Mouse (Mus musculus) cerebellum, postnatal 4 days (tissue): ENCODE results near the gene Ctso.

Source experiments
- DNase-seq, 2 experiments: peaks; one replicate each; pipeline ENCODE4 v3.0.0; 2022; ENCODE audit warnings: low spot score in 2 of 2, mixed read lengths in 1 of 2

The Ctso gene

GRCm38 (mm10) chr3:81951785-81952184, 19.4 kb downstream of the Ctso start:
- no peak for DNase-seq

DNA sequence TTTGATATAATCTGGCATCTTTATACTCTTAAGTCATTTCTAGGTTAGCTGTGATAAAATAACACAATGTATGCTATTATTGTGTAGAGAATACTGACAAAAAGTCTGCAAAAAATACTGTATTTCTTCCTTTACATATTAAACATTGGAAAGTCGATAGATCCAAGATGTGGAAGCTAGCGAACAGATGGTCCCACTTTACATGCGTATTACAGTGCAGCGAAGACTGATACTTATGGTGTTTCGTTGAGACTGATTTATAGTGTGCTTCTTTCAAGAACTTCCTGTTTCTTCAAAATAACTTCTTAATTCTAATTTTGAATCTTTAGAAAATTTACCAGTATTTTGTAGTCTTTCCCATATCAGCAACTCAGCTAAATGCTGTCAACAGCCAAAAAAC, 25.1 kb downstream of the Ctso start:
- DNase-seq = no peak

- DNase-seq = no peak
Measured at GRCm38 (mm10) chr3:81961336-81961735, 28.9 kb downstream of the Ctso start.

- DNase-seq = no peak
Measured at GRCm38 (mm10) chr3:81963768-81964167, 31.4 kb downstream of the Ctso start.

- no peak for DNase-seq
Measured at GRCm38 (mm10) chr3:81964596-81964995, 32.2 kb downstream of the Ctso start.

DNA sequence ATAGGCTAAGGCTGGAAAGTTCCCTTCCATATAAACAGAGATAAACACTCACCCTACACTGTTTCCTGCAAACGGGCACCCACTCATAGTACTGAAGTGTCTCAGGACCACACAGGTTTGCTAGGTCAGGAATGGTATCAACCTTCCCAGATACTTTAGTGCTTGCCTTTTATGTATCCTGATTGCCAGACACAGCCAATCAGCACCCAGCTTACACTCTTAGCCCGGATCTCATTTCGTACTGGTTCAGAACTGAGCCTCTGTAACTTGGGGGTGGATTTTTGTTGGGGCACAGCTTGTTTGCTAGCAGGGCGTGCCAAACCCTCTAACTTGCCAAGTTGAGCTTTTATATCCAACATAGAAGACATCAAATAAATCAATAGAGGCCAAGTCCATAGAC, 43.2 kb downstream of the Ctso start:
- DNase-seq = no peak

GRCm38 (mm10) chr3:81976102-81976501, 43.7 kb downstream of the Ctso start, which contains the start of gene Tdo2:
Gene Tdo2 (minus strand): TSS chr3:81976202.
- no peak for DNase-seq

DNA sequence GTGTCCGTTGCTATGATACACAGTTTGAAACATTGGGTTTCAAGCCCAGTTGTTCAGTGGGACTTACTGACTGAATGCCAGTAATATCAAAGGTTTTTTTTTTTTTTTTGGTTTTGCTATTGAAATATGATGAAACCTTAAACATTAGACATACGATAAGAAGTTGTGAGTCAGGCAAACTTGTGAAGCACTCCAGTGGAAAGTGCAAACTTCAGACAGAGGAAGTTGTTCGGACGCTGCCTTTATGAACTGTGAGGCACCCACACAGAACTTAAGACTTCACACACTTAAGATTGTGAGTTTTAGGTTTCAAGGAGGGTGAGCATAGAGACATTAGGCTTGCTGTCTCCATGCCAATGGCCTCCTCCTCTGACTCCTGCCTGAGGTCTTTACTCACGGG, 49.2 kb downstream of the Ctso start:
- no peak for DNase-seq

- DNase-seq = no peak
Measured at GRCm38 (mm10) chr3:81981990-81982389, 49.6 kb downstream of the Ctso start, which contains the start of gene Asic5. Gene Asic5 (plus strand): TSS chr3:81982290.

DNA sequence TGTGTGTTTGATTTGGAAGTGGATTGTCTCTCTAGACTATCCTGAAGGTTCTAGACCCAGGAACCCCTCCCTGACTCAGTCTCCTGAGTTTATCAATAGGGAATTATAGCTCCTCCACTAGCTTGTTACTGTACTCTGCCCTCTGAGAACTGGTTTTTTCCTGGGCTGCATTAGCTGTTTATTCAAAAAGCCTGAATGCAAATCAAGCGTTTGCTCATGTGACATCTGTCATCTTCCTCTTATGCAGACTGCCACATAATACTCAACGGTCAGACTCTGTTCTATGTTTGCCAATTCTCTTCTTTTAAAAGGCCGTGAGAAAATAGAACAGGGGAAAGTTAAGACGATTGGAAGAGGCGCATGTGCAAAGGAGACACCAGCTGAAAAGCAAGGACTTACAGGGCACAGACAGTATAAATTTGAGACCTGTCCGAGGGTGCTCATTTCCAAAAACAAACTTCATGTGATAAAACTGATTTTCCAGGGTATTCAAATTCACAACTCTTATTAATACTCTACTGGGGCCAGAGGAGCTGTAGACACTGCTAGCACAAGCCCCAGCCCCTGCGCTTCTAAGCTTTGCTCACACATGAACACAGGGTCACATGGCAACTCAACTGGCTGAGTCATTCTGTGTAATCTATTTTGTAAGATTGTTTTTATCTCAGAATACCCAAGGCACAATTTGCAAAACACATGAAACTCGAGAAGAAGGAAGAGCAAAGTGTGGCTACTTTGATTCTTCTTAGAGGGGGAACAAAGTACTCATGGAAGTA, 50.9 kb downstream of the Ctso start:
- no peak for DNase-seq

GRCm38 (mm10) chr3:81985100-81985499, 52.7 kb downstream of the Ctso start:
- no peak for DNase-seq

GRCm38 (mm10) chr3:81986103-81986502, 53.7 kb downstream of the Ctso start:
- no peak for DNase-seq

GRCm38 (mm10) chr3:81987628-81988027, 55.2 kb downstream of the Ctso start:
- no peak for DNase-seq

- DNase-seq = no peak
Measured at GRCm38 (mm10) chr3:81989692-81990141, 57.3 kb downstream of the Ctso start.

GRCm38 (mm10) chr3:81990531-81990930, 58.1 kb downstream of the Ctso start:
- DNase-seq = no peak

- no peak for DNase-seq
Measured at GRCm38 (mm10) chr3:81995371-81995770, 63.0 kb downstream of the Ctso start.

DNA sequence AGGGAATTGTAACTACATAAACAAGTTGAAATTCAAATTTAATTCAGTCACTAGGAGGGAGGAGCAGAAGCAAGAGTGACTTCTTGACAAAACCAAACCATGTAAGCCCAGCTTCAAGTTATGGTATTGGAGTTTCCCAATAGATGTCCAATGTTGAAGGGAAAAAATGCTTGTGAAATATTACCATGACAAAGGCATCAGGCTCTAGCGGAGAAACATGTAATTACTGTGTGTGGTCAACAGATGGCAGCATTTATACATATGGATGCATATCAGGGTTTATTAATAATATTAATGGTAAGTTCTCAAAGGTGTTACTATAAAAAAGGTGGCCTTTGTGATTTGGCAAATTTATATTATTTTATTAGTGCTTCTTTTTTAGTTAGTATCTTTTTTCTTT, 63.6 kb downstream of the Ctso start:
- DNase-seq = peak in 1 of 2 experiments; percentile 13
